Mouse (Mus musculus): ENCODE data around the gene Med26. TPM values are rescaled to one million over a fixed set of nuclear protein-coding genes. Genes with fewer than 3 reads are reported as not detected.
A peak's percentile ranks its signal among the peaks of the same experiment; 100 is the strongest.

Gene Med26
- polyA plus RNA-seq, 1 experiment from 2014 or later, result 8.0 TPM

DNA sequence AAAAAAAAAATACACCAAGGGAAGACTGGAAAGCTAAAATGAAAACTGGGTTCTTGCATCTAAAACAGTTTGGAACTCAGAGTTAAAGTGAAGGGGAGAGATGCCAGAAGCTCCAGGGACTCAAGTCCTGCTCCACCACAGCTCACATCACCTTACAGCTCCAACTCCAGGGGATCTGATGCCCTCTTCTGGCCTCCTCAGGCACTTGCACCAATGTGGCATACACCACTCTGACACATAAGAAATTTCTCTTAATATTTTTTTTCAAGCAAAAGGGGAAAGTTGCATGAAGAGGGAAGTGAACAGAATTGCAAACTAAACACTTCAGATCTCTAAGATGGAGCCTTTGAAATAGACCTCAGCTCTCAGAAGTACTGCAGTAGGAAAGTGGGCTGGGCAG lies 8.8 kb downstream of the Med26 start:
- Histone ChIP-seq H3K27ac (no peak overlapping the region), H3K9ac (no peak overlapping the region), H3K27me3 (no peaks in the 10 kb centered on the region), H3K4me2 (no peak overlapping the region), H3K9me3 (replicated peaks) (no peaks in the 10 kb centered on the region), H3K4me3 (replicated peaks) (no peak overlapping the region), H3K36me3 (peaks cover 22% of the 10 kb centered on the region), H3K4me1 (replicated peaks) (peaks cover 41% of the 10 kb centered on the region)
- ATAC-seq (ENCODE audit: low read depth), result no peak
- no peak for DNase-seq

- peaks cover 10% of the 10 kb centered on the region for H3K36me3 ChIP-seq
- no peak overlapping the region for H3K4me3 ChIP-seq (replicated peaks)
- WGBS (ENCODE audit: insufficient replicate concordance), result 79% methylated on average over 3 of the region's 3 CpGs
- ATAC-seq (ENCODE audit: low read depth), result no peak
- no peak overlapping the region for H3K27ac ChIP-seq
- H3K27me3 ChIP-seq, result no peaks in the 10 kb centered on the region
- H3K9ac ChIP-seq, result no peak overlapping the region
- H3K4me1 ChIP-seq (replicated peaks), result peaks cover 15% of the 10 kb centered on the region
- no peak overlapping the region for H3K4me2 ChIP-seq
- no peaks in the 10 kb centered on the region for H3K9me3 ChIP-seq (replicated peaks)
- DNase-seq, result no peak
These were observed 13.2 kb downstream of the Med26 start for GRCm38 (mm10) chr8:72534888-72535287.

GRCm38 (mm10) chr8:72532103-72532502 lies 16.0 kb downstream of the Med26 start:
- Histone ChIP-seq H3K4me3 (replicated peaks) (no peak overlapping the region), H3K27ac (no peak overlapping the region), H3K9ac (no peak overlapping the region), H3K9me3 (replicated peaks) (no peaks in the 10 kb centered on the region), H3K27me3 (no peaks in the 10 kb centered on the region), H3K4me2 (no peak overlapping the region), H3K36me3 (peaks cover 12% of the 10 kb centered on the region), H3K4me1 (replicated peaks) (0 out of 2 replicates have a peak, but pooled peaks cover 7% of the 10 kb centered on the region)
- DNase-seq (no peak), ATAC-seq (ENCODE audit: low read depth) (no peak)
- WGBS (ENCODE audit: insufficient replicate concordance), result 65% methylated on average over 1 of the region's 1 CpGs

- Histone ChIP-seq H3K9me3 (replicated peaks) (no peaks in the 10 kb centered on the region), H3K4me3 (replicated peaks) (no peak overlapping the region), H3K4me1 (replicated peaks) (peaks cover 30% of the 10 kb centered on the region), H3K27me3 (no peaks in the 10 kb centered on the region), H3K36me3 (peaks cover 6% of the 10 kb centered on the region), H3K27ac (no peak overlapping the region), H3K9ac (no peak overlapping the region), H3K4me2 (no peak overlapping the region)
- DNase-seq (no peak), ATAC-seq (ENCODE audit: low read depth) (no peak)
These were observed 26.2 kb downstream of the Med26 start for GRCm38 (mm10) chr8:72521888-72522287.

- H3K4me1 ChIP-seq (replicated peaks), result peaks cover 35% of the 10 kb centered on the region
- H3K9me3 ChIP-seq (replicated peaks), result no peaks in the 10 kb centered on the region
- 56% methylated on average over 7 of the region's 7 CpGs for WGBS (ENCODE audit: insufficient replicate concordance)
- H3K4me2 ChIP-seq, result no peak overlapping the region
- H3K4me3 ChIP-seq (replicated peaks), result no peak overlapping the region
- no peak for ATAC-seq (ENCODE audit: low read depth)
- no peak overlapping the region for H3K27ac ChIP-seq
- H3K36me3 ChIP-seq, result peaks cover 10% of the 10 kb centered on the region
- H3K9ac ChIP-seq, result no peak overlapping the region
- no peaks in the 10 kb centered on the region for H3K27me3 ChIP-seq
- no peak for DNase-seq
These were observed 30.6 kb downstream of the Med26 start for GRCm38 (mm10) chr8:72517421-72517988.

DNA sequence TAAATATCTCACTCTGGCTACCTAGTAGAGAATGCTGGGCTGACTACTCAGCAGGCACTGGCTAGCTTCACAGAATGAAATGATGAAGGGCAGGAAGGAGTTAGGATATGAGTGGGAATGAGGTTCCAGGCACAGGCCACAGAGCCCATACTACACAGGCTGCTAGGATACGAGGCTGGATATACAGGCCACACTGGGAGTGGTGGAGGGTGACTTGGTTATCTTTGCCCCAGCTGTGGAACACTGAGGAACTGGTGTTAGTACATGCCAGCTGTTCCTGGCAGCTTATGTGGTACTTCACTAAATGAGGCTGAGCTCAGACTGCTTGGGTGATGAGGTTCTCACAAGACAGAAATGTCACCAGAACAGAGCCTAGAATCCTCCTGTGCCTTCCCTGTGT lies 34.9 kb downstream of the Med26 start:
- H3K4me2 ChIP-seq, result no peak overlapping the region
- peaks cover 26% of the 10 kb centered on the region for H3K4me1 ChIP-seq (replicated peaks)
- H3K36me3 ChIP-seq, result peaks cover 10% of the 10 kb centered on the region
- DNase-seq (no peak), ATAC-seq (ENCODE audit: low read depth) (no peak)
- no peak overlapping the region for H3K4me3 ChIP-seq (replicated peaks)
- H3K27me3 ChIP-seq, result no peaks in the 10 kb centered on the region
- 48% methylated on average over 1 of the region's 1 CpGs for WGBS (ENCODE audit: insufficient replicate concordance)
- H3K9ac ChIP-seq, result no peak overlapping the region
- H3K27ac ChIP-seq, result no peak overlapping the region
- no peaks in the 10 kb centered on the region for H3K9me3 ChIP-seq (replicated peaks)

DNA sequence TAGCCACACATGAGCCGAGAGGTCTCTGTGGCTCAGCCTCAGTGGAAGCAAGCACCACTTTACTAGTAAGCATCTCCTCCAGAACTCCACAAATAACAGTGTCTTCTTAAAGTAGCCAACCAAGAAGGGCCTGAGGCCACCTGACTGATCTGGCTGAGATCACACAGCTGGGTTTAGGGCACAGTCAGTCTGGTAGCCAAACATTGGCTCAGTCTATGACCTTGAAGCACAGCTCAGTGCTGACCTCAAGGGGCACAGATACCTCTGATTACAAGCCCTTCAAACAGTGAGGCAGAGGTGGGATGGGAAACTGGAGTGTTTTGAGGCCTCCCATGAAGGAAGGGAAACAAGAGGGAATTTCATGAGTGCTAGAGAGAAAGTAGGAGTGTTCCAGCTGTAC lies 35.4 kb downstream of the Med26 start:
- WGBS (ENCODE audit: insufficient replicate concordance), result 85% methylated on average over 1 of the region's 1 CpGs
- Histone ChIP-seq H3K36me3 (peaks cover 10% of the 10 kb centered on the region), H3K4me2 (no peak overlapping the region), H3K27me3 (no peaks in the 10 kb centered on the region), H3K27ac (no peak overlapping the region), H3K9me3 (replicated peaks) (no peaks in the 10 kb centered on the region), H3K4me1 (replicated peaks) (peaks cover 26% of the 10 kb centered on the region), H3K9ac (no peak overlapping the region), H3K4me3 (replicated peaks) (no peak overlapping the region)
- no peak for DNase-seq
- ATAC-seq (ENCODE audit: low read depth), result no peak

GRCm38 (mm10) chr8:72507505-72507904 lies 40.6 kb downstream of the Med26 start:
- Histone ChIP-seq H3K36me3 (peaks cover 4% of the 10 kb centered on the region; the same call in 1 of the 2 replicates), H3K27me3 (no peaks in the 10 kb centered on the region), H3K27ac (no peak overlapping the region), H3K4me1 (replicated peaks) (peaks cover 62% of the 10 kb centered on the region), H3K4me3 (replicated peaks) (no peak overlapping the region), H3K9me3 (replicated peaks) (no peaks in the 10 kb centered on the region), H3K4me2 (no peak overlapping the region), H3K9ac (0 out of 2 replicates have a peak overlapping the region, but pooled peaks have one; percentile 19)
- WGBS (ENCODE audit: insufficient replicate concordance), result 77% methylated on average over 1 of the region's 1 CpGs
- DNase-seq, result no peak
- no peak for ATAC-seq (ENCODE audit: low read depth)

DNA sequence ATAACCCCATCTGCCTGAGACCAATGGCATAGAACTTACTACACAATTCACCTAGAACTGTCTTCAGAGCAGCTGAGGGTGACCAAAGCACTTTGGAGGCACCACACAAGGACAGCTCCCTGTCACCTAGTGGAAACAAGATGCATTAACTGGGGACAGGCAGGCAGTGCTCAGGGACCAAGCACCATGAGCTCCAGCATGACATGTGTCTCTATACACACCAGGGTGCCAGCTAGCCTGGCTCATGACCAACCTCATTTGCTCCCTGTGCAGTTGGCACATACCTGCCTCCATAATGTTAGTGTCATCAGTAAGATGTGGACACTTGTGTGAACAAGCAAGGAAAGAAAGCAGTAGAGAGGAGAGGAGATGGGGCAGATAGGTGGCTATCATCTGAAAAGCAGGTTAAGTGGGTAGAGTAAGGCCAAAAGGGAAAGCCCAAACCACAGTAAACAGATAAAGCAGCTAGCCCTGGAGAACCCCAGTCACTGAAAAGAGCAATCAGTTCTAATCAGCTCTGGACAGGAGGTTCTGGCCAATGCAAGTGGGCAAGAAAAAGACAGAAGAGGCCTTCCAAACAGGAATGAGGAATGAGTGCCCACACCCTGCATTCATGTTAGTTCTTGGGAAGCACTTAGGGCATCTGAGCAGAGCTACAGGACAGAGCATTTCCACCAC lies 43.3 kb downstream of the Med26 start:
- Histone ChIP-seq H3K36me3 (peaks cover 9% of the 10 kb centered on the region), H3K27ac (peak overlapping the region; percentile 45), H3K9ac (0 out of 2 replicates have a peak overlapping the region, but pooled peaks have one; percentile 28), H3K4me1 (replicated peaks) (peaks cover 66% of the 10 kb centered on the region), H3K9me3 (replicated peaks) (no peaks in the 10 kb centered on the region), H3K4me2 (0 out of 2 replicates have a peak overlapping the region, but pooled peaks have one; percentile 18), H3K27me3 (no peaks in the 10 kb centered on the region), H3K4me3 (replicated peaks) (no peak overlapping the region)
- DNase-seq (no peak), ATAC-seq (ENCODE audit: low read depth) (peak; percentile 57)

DNA sequence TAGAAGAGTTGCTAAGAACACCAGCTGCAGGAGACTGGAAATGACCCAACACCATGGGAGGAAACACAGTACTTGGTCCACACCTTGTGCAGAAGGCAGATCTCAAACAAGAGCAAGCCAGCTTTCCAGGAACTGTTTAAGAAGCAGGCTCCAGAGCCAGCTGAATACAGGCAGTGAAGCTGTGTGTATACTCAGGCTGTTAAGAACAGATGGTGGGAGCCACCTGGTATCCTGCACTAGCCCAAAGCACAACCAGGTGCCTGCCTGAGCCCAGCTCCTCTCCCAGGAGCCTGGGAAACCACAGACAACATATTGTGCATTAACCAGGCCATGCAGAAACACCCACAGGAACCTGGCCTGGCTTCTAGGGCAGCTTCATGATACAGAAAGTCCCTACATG lies 43.9 kb downstream of the Med26 start:
- DNase-seq (no peak), ATAC-seq (ENCODE audit: low read depth) (no peak)
- H3K9me3 ChIP-seq (replicated peaks), result no peaks in the 10 kb centered on the region
- peaks cover 16% of the 10 kb centered on the region for H3K36me3 ChIP-seq
- peaks cover 72% of the 10 kb centered on the region for H3K4me1 ChIP-seq (replicated peaks)
- H3K9ac ChIP-seq, result peak overlapping the region; percentile 36
- H3K4me3 ChIP-seq (replicated peaks), result no peak overlapping the region
- H3K4me2 ChIP-seq, result no peak overlapping the region
- 0 out of 2 replicates have a peak overlapping the region, but pooled peaks have one; percentile 29 for H3K27ac ChIP-seq
- no peaks in the 10 kb centered on the region for H3K27me3 ChIP-seq

DNA sequence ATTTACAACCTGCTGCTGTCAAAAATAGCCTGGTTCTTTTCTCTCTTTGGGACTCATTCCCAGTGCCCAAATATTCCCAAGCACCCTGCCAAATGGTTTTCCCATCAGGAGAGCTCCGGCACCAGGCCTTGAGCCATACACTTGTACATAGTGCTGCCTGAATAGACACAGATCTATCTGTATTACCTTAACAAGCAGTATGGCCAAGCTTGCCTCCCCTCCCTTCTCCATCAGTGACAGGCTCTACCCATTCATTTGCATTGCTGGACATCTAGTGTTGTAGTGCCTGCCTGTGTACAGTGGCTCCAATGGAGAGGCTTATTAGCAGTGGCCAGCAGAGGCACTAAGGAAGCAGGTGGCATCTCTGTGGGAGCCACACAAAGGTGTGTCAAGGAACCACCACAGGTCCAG lies 47.5 kb downstream of the Med26 start:
- Histone ChIP-seq H3K9me3 (replicated peaks) (no peaks in the 10 kb centered on the region), H3K36me3 (peaks cover 41% of the 10 kb centered on the region), H3K4me3 (replicated peaks) (no peak overlapping the region), H3K27me3 (no peaks in the 10 kb centered on the region), H3K4me1 (replicated peaks) (peaks cover 66% of the 10 kb centered on the region), H3K4me2 (no peak overlapping the region), H3K9ac (no peak overlapping the region), H3K27ac (no peak overlapping the region)
- DNase-seq (no peak), ATAC-seq (ENCODE audit: low read depth) (no peak)
- whole genome bisulfite sequencing (ENCODE audit: insufficient replicate concordance), result 88% methylated on average over 1 of the region's 1 CpGs
